Mouse (Mus musculus) hindbrain, embryonic 12.5 days (tissue): ENCODE measurements at regions not wholly inside any gene's neighbourhood (a gene's known extent, or its start where the extent isn't known, plus 50 kb on each side); places are given as distances from the start of the nearest gene placed in this dataset.
A peak's percentile ranks its signal among the peaks of the same experiment; 100 is the strongest.
"Not testable (repeated sequence)": the region's sequence is repeated elsewhere in the genome, so short reads cannot be mapped to it uniquely, and the experiment has no call there.

Experiments used
- ATAC-seq: fragments of 200-750 bp; cut with Nextera tagmentation; 2 replicates; pipeline ENCODE4 v1.8.0; 2017; ENCODE audit warnings: moderate TSS enrichment; ENCODE audit not compliant: low FRiP score
- H3K27ac ChIP-seq: fragments of 300-500 bp; sonication (generic); 2 replicates; pipeline ENCODE4 v1.5.1; 2016; ENCODE audit warnings: mild to moderate bottlenecking
- H3K27me3 ChIP-seq: fragments of 300-500 bp; sonication (generic); 2 replicates; pipeline ENCODE4 v1.6.1; 2016; ENCODE audit warnings: mild to moderate bottlenecking
- H3K36me3 ChIP-seq: fragments of 300-500 bp; sonication (generic); 2 replicates; pipeline ENCODE4 v1.6.1; 2016; ENCODE audit warnings: mild to moderate bottlenecking
- H3K4me1 ChIP-seq: fragments of 300-500 bp; sonication (generic); 2 replicates; pipeline ENCODE4 v1.6.1; 2016
- H3K4me2 ChIP-seq: fragments of 300-500 bp; sonication (generic); replicated peaks from 2 replicates; pipeline ENCODE4 v1.6.1; 2016; ENCODE audit warnings: mild to moderate bottlenecking
- H3K4me3 ChIP-seq: fragments of 300-500 bp; sonication (generic); 2 replicates; pipeline ENCODE4 v1.5.1; 2016; ENCODE audit warnings: mild to moderate bottlenecking
- H3K9ac ChIP-seq: fragments of 300-500 bp; sonication (generic); 2 replicates; pipeline ENCODE4 v1.6.1; 2016; ENCODE audit warnings: mild to moderate bottlenecking, moderate library complexity
- H3K9me3 ChIP-seq: fragments of 300-500 bp; sonication (generic); replicated peaks from 2 replicates; pipeline ENCODE4 v1.6.1; 2016; ENCODE audit warnings: mild to moderate bottlenecking
- WGBS: fragments of 180-500 bp; shearing (Covaris S2); methylation state at CpG from one replicate; pipeline ENCODE4 v1.1.7; 2016; 5-methylcytosine and 5-hydroxymethylcytosine counted together

GRCm38 (mm10) chr2:72662396-72662795, 186.4 kb downstream of the Cdca7 start:
- no peaks in the 10 kb centered on the region; the same call in 1 of the 2 replicates for H3K27me3 ChIP-seq
- H3K27ac ChIP-seq: no peak overlapping the region
- no peak overlapping the region for H3K4me3 ChIP-seq
- 93% methylated on average over 7 of the region's 7 CpGs for WGBS
- H3K36me3 ChIP-seq: no peaks in the 10 kb centered on the region
- H3K9me3 ChIP-seq: no peaks in the 10 kb centered on the region
- H3K4me1 ChIP-seq: no peaks in the 10 kb centered on the region
- H3K4me2 ChIP-seq: no peak overlapping the region
- no peak for ATAC-seq
- no peak overlapping the region for H3K9ac ChIP-seq

- no peak for ATAC-seq
- no peak overlapping the region for H3K9ac ChIP-seq
- no peaks in the 10 kb centered on the region; the same call in 1 of the 2 replicates for H3K27me3 ChIP-seq
- H3K9me3 ChIP-seq: no peaks in the 10 kb centered on the region
- H3K4me2 ChIP-seq: no peak overlapping the region
- no peaks in the 10 kb centered on the region for H3K36me3 ChIP-seq
- WGBS: 66% methylated on average over 8 of the region's 8 CpGs
- no peak overlapping the region for H3K27ac ChIP-seq
- no peak overlapping the region for H3K4me3 ChIP-seq
- H3K4me1 ChIP-seq: no peaks in the 10 kb centered on the region
These were observed 187.2 kb downstream of the Cdca7 start for GRCm38 (mm10) chr2:72662979-72663780.

- not testable (repeated sequence) for H3K9ac ChIP-seq, H3K4me1 ChIP-seq, H3K4me2 ChIP-seq, H3K9me3 ChIP-seq, H3K4me3 ChIP-seq, ATAC-seq, H3K36me3 ChIP-seq, H3K27ac ChIP-seq
- 97% methylated on average over 16 of the region's 16 CpGs for WGBS
- peaks cover 13% of the 10 kb centered on the region for H3K27me3 ChIP-seq
These were observed 191.4 kb downstream of the Cdca7 start for GRCm38 (mm10) chr2:72667396-72667795.

DNA sequence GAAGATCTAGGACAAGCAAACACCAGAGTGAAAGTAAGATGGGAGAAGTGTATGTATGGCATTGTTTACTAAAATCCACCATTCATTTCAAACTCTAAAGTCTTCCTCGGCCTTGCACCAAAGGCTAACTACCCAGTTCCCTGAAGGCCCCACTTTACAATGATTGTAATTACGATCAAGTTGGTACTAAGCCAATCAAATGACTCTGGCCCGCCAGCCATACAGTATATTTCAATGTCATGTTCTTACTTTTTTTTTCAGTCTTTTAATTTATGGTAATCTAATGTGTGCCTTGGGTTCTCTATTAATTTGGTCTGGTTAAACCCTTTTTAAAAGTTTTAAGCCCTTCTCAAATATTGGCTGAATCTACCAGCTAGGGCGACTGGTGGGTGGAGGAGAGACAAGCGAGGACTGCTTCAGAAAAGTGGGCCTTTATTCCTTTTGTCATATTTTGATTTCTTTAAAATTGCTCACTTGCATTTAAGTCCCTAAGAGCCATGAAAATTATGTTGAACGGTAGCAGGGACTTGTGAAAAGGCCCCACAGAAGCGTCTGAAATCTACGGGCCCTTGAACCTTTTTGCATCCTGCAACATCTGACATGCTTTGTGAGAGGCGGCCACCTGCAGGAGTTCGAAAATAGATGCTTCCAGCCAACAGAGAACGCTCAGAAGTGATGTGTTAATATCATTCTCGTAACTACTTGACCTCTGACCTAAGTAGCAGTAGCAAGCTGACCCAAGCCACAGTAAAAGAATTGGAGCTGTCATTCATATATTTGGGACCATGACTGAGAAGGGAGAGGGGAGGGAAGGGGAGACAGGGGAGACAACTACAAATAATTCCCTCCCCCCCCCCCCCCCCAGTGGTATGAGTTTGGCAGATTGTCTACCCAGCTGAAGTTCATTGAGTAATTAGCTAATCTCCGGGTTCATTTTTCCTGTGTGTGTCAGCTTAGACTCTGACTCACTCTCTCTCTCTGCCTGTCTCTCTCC, 197.2 kb downstream of the Cdca7 start:
- WGBS: 32% methylated on average over 12 of the region's 13 CpGs
- Histone ChIP-seq H3K4me1 (peaks cover 14% of the 10 kb centered on the region), H3K27me3 (peaks cover 37% of the 10 kb centered on the region), H3K4me3 (no peak overlapping the region), H3K4me2 (no peak overlapping the region), H3K9me3 (no peaks in the 10 kb centered on the region), H3K27ac (no peak overlapping the region), H3K9ac (no peak overlapping the region), H3K36me3 (no peaks in the 10 kb centered on the region)
- ATAC-seq: no peak

- H3K9me3 ChIP-seq: no peaks in the 10 kb centered on the region
- no peak overlapping the region for H3K4me3 ChIP-seq
- WGBS: 8% methylated on average over 4 of the region's 4 CpGs
- no peaks in the 10 kb centered on the region for H3K36me3 ChIP-seq
- no peak overlapping the region for H3K27ac ChIP-seq
- H3K4me1 ChIP-seq: peaks cover 14% of the 10 kb centered on the region
- no peak for ATAC-seq
- H3K4me2 ChIP-seq: no peak overlapping the region
- H3K27me3 ChIP-seq: peaks cover 43% of the 10 kb centered on the region
- H3K9ac ChIP-seq: no peak overlapping the region
These were observed 198.3 kb downstream of the Cdca7 start for GRCm38 (mm10) chr2:72674229-72674628.

GRCm38 (mm10) chr2:72674856-72675440, 199.0 kb downstream of the Cdca7 start:
- no peak overlapping the region for H3K27ac ChIP-seq
- H3K9ac ChIP-seq: no peak overlapping the region
- no peak for ATAC-seq
- 58% methylated on average over 6 of the region's 6 CpGs for WGBS
- no peaks in the 10 kb centered on the region for H3K36me3 ChIP-seq
- H3K9me3 ChIP-seq: no peaks in the 10 kb centered on the region
- peaks cover 14% of the 10 kb centered on the region for H3K4me1 ChIP-seq
- H3K4me3 ChIP-seq: no peak overlapping the region
- H3K27me3 ChIP-seq: peaks cover 43% of the 10 kb centered on the region
- H3K4me2 ChIP-seq: no peak overlapping the region

DNA sequence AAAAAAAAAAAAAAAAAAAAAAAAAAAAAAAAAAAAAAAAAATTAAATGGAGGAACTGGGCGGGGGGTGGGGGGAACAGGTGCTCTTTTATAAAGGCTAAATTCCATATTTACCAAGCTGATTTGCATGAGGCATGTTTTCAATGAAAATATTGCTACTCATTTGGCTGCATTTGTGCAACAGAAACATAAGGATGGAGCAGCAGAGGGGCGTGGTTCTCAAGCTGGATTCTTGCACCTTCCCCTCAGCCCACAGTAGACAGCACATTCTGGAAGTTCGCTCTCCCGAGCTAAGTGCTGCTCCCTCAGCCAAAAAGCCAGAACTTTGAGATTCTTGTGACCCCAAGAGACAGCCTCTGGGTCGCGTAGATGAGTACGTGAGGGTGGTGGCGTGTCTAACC, 201.8 kb downstream of the Cdca7 start:
- ATAC-seq: no peak
- no peaks in the 10 kb centered on the region for H3K9me3 ChIP-seq
- H3K27ac ChIP-seq: no peak overlapping the region
- H3K36me3 ChIP-seq: no peaks in the 10 kb centered on the region
- no peak overlapping the region for H3K4me3 ChIP-seq
- H3K9ac ChIP-seq: no peak overlapping the region
- WGBS: 87% methylated on average over 8 of the region's 8 CpGs
- H3K4me2 ChIP-seq: no peak overlapping the region
- H3K4me1 ChIP-seq: peaks cover 14% of the 10 kb centered on the region
- H3K27me3 ChIP-seq: peaks cover 30% of the 10 kb centered on the region

DNA sequence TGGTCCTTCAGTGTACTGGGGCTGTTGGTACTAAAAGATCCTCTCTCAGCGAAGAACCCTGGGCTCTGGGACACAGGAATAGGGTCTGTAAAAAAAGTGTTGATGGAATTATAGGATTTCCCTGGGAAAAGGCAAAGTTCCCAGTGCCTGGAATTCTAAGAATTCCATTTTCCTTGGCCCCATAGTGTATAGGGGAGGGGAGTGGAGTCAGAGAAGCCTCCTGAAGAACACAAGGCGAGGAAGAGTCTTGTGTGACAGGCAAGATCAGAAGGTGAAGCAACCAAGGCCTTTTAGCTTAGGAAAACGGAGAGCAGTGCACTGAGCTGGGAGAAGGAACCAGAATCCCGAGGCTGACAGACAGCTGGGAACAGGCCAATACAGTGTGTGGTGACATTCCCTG, 212.1 kb downstream of the Cdca7 start:
- ATAC-seq: no peak
- WGBS: 71% methylated on average over 4 of the region's 4 CpGs
- Histone ChIP-seq H3K36me3 (no peaks in the 10 kb centered on the region), H3K4me3 (no peak overlapping the region), H3K4me2 (no peak overlapping the region), H3K9ac (no peak overlapping the region), H3K27ac (no peak overlapping the region), H3K4me1 (no peaks in the 10 kb centered on the region), H3K9me3 (peaks cover 7% of the 10 kb centered on the region), H3K27me3 (no peaks in the 10 kb centered on the region)

GRCm38 (mm10) chr2:72701081-72701480, 225.1 kb downstream of the Cdca7 start:
- Histone ChIP-seq H3K36me3 (no peaks in the 10 kb centered on the region), H3K4me1 (0 out of 2 replicates have a peak, but pooled peaks cover 4% of the 10 kb centered on the region), H3K9me3 (no peaks in the 10 kb centered on the region), H3K4me3 (no peak overlapping the region), H3K9ac (no peak overlapping the region), H3K27me3 (peaks cover 30% of the 10 kb centered on the region), H3K27ac (no peak overlapping the region), H3K4me2 (no peak overlapping the region)
- ATAC-seq: no peak
- WGBS: 69% methylated on average over 1 of the region's 1 CpGs

DNA sequence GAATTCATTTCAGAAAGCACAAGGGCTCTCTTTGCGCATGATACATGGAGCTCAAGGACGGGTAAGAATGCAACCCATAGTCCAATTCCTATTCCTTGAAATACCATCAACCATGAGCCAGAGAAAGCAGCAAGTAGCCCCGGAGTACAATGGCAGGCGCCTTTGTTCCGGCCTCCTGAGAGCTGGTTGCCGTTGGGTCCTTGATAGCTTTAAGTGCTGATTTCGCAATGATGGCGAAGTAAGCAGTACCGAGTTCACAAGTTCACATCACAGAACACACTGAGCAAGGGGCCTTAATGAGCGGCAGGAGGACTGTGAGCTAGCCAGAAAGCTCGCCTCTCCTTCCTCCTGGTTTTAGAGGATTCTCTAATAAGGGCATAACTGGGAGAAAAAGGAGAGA, 227.3 kb downstream of the Cdca7 start:
- Histone ChIP-seq H3K9ac (no peak overlapping the region), H3K36me3 (no peaks in the 10 kb centered on the region), H3K27ac (no peak overlapping the region), H3K4me1 (peaks cover 4% of the 10 kb centered on the region; the same call in 1 of the 2 replicates), H3K4me2 (no peak overlapping the region), H3K4me3 (no peak overlapping the region), H3K9me3 (no peaks in the 10 kb centered on the region), H3K27me3 (peaks cover 40% of the 10 kb centered on the region)
- ATAC-seq: no peak
- WGBS: 88% methylated on average over 11 of the region's 11 CpGs

GRCm38 (mm10) chr2:72707676-72708659, 232.0 kb downstream of the Cdca7 start:
- 0 out of 2 replicates have a peak overlapping the region, but pooled peaks have one; percentile 3 for H3K4me2 ChIP-seq
- no peak for ATAC-seq
- no peaks in the 10 kb centered on the region for H3K36me3 ChIP-seq
- no peak overlapping the region; the same call in 1 of the 2 replicates for H3K27ac ChIP-seq
- WGBS: 43% methylated on average over 13 of the region's 13 CpGs
- H3K4me1 ChIP-seq: no peaks in the 10 kb centered on the region; the same call in 1 of the 2 replicates
- H3K9me3 ChIP-seq: no peaks in the 10 kb centered on the region
- no peak overlapping the region for H3K9ac ChIP-seq
- H3K27me3 ChIP-seq: peaks cover 39% of the 10 kb centered on the region
- H3K4me3 ChIP-seq: no peak overlapping the region
